Mouse (Mus musculus): Measurements from ENCODE around the gene Apc2.

DNA sequence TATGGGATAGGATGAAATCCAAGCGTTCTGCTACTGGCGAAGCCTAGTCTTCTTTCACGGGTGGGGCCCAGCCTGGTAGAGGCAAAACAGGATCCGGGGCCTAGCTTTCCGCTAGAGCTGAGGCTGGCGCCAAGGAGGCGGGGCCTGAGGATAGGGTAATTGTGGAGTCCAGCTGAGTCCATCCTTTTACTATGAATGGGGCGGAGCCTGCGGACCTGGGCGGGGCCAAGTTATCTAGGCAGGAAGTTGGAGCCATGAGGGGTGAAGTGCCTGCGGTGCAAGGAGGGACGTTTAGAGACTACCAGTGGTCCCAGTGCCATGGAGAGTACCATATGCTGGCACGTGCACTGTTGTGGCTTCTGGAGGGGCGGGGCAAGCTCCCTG lies 34.2 kb upstream of the Apc2 start:
- TF ChIP-seq EP300 (IDR thresholded peaks at IDR 0.05; ENCODE audit: low read depth): no peak
- TF ChIP-seq CTCF (IDR thresholded peaks at IDR 0.05; ENCODE audit: low read depth): no peak
